Mouse (Mus musculus) liver, embryonic 14.5 days (tissue): ENCODE data around the gene Sfn.

Experiments
- CTCF ChIP-seq: IDR thresholded peaks from 2 replicates; pipeline ENCODE4 v1.5.1; 2016; ENCODE audit warnings: antibody characterized with exemption, low read depth, control low read depth
- EP300 ChIP-seq: IDR thresholded peaks from 2 replicates; pipeline ENCODE4 v1.6.1; 2016; ENCODE audit warnings: antibody characterized with exemption, low read depth

DNA sequence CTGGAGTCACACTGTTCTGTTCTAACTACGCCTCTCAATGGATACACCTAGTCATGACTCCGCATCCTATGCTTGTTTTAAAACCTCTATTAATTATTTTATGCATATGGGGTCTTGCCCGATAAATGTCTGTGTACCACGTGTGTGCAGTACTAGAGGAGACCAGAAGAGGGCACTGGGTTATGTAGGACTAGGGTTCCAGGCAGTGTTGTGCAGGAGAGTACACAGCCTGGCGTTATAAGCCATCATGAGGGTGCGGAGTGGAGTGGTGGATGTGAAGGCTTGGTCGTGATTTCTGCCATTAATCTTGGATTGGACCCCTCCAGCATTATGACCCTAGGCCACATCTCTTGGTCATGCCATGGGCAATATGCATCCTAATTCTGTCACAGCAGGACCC is 10.4 kb upstream of the Sfn start:
- TF ChIP-seq CTCF, result peak; percentile 44
- no peak for TF ChIP-seq EP300
